Comparison of ENCODE assay signal across 16 mouse cellular contexts in genomic region chr6:54331765-54332164, GRCm38 (mm10). TPM values are rescaled to one million over a fixed set of nuclear protein-coding genes. Genes with fewer than 3 reads are reported as not detected.
A peak's percentile ranks its signal among the peaks of the same experiment; 100 is the strongest.
DNase-seq lines count a peak whose midpoint lies in the region; ATAC-seq and TF ChIP-seq lines count a peak whose summit lies in the region.
"Had no signal": no experiment of that assay in that cellular context is flagged by ENCODE, and none has a peak within 500 bp of the region (broad histone marks: within the 10 kb centered on the region; RNA-seq: fewer than 3 reads in every experiment).

No protein-coding gene starts in this region.

- H3K4me2 ChIP-seq in hindbrain, embryonic 12.5 days (replicated peaks), result no peak overlapping the region
- H3K4me2 ChIP-seq in neural tube, embryonic 14.5 days (ENCODE audit: low read depth, low read length), result no peak overlapping the region
- H3K4me2 ChIP-seq: kidney, embryonic 15.5 days; liver, embryonic 13.5 days had no signal

- H3K4me1 ChIP-seq in kidney, adult 2 months (ENCODE audit: control insufficient read depth, insufficient read depth, low read length), result peaks cover 34% of the 10 kb centered on the region
- H3K4me1 ChIP-seq in embryonic facial prominence, embryonic 10.5 days, result peaks cover 42% of the 10 kb centered on the region
- peaks cover 16% of the 10 kb centered on the region for H3K4me1 ChIP-seq in hindbrain, embryonic 12.5 days
- peaks cover 18% of the 10 kb centered on the region for H3K4me1 ChIP-seq in neural tube, embryonic 14.5 days (ENCODE audit: control insufficient read depth, insufficient read depth, low read length)
- H3K4me1 ChIP-seq: liver, embryonic 13.5 days had no signal

- no peaks in the 10 kb centered on the region for H3K36me3 ChIP-seq in kidney, adult 2 months (ENCODE audit: control insufficient read depth, insufficient read depth, low read length)
- H3K36me3 ChIP-seq in embryonic facial prominence, embryonic 10.5 days (replicated peaks), result no peaks in the 10 kb centered on the region
- H3K36me3 ChIP-seq in hindbrain, embryonic 12.5 days, result no peaks in the 10 kb centered on the region
- H3K36me3 ChIP-seq in neural tube, embryonic 14.5 days (ENCODE audit: control insufficient read depth, insufficient read depth, low read length), result no peaks in the 10 kb centered on the region
- H3K36me3 ChIP-seq: kidney, embryonic 15.5 days; liver, embryonic 13.5 days had no signal

- no peaks in the 10 kb centered on the region for H3K27me3 ChIP-seq in kidney, adult 2 months (replicated peaks; ENCODE audit: control insufficient read depth, insufficient read depth, low read length)
- peaks cover 66% of the 10 kb centered on the region for H3K27me3 ChIP-seq in embryonic facial prominence, embryonic 10.5 days (replicated peaks; ENCODE audit: low read depth, poor library complexity, severe bottlenecking)
- peaks cover 35% of the 10 kb centered on the region for H3K27me3 ChIP-seq in hindbrain, embryonic 12.5 days
- peaks cover 15% of the 10 kb centered on the region for H3K27me3 ChIP-seq in neural tube, embryonic 14.5 days (ENCODE audit: control insufficient read depth, insufficient read depth, low read length)

- no peak overlapping the region for H3K4me3 ChIP-seq in kidney, adult 2 months (ENCODE audit: insufficient read depth, low read depth, low read length)
- H3K4me3 ChIP-seq in embryonic facial prominence, embryonic 10.5 days, result no peak overlapping the region
- H3K4me3 ChIP-seq in hindbrain, embryonic 12.5 days, result no peak overlapping the region
- H3K4me3 ChIP-seq in neural tube, embryonic 14.5 days (ENCODE audit: low read depth, low read length), result no peak overlapping the region
- H3K4me3 ChIP-seq: gastrocnemius, adult 2 months; heart, embryonic 10.5 days; kidney, embryonic 15.5 days; liver, embryonic 13.5 days had no signal

- peak; percentile 81 for ATAC-seq in hindbrain, embryonic 12.5 days (ENCODE audit: low FRiP score)
- ATAC-seq in neural tube, embryonic 14.5 days (ENCODE audit: low read depth), result peak; percentile 78; the same call in 1 of the 2 replicates
- ATAC-seq: activated CD4-positive, CD25-positive, alpha-beta regulatory T cell, adult 4 months had no signal

- TF ChIP-seq POLR2A in kidney, adult 2 months (IDR thresholded peaks at IDR 0.05; ENCODE audit: low read depth, low read length), result no peak

- H3K9me3 ChIP-seq in embryonic facial prominence, embryonic 10.5 days, result no peaks in the 10 kb centered on the region
- H3K9me3 ChIP-seq in hindbrain, embryonic 12.5 days (replicated peaks), result no peaks in the 10 kb centered on the region
- H3K9me3 ChIP-seq in neural tube, embryonic 14.5 days (ENCODE audit: control insufficient read depth, low read length), result no peaks in the 10 kb centered on the region
- H3K9me3 ChIP-seq: heart, embryonic 10.5 days; kidney, embryonic 15.5 days; liver, embryonic 13.5 days had no signal

- H3K9ac ChIP-seq in hindbrain, embryonic 12.5 days, result no peak overlapping the region
- H3K9ac ChIP-seq in neural tube, embryonic 14.5 days (replicated peaks; ENCODE audit: low read depth, low read length), result no peak overlapping the region
- H3K9ac ChIP-seq: kidney, embryonic 15.5 days; liver, embryonic 13.5 days had no signal

- peak; percentile 5 for DNase-seq in kidney, adult 2 months
- no peak for DNase-seq in kidney, postnatal 36 days
- peak; percentile 35 for DNase-seq in embryonic facial prominence, embryonic 10.5 days (ENCODE audit: low spot score)
- no peak for DNase-seq in spleen, postnatal 36 days (ENCODE audit: low spot score in 2 of 2)
- no peak for DNase-seq in gastrocnemius, postnatal 25 days
- DNase-seq: cerebellum, adult 9-11 months; gastrocnemius, adult 2 months; heart, postnatal 36 days; liver, embryonic 13.5 days; thymus, adult 2 months had no signal

- WGBS in kidney, adult 2 months, result 37% methylated on average over 10 of the region's 10 CpGs
- WGBS in embryonic facial prominence, embryonic 10.5 days, result 42% methylated on average over 10 of the region's 10 CpGs
- WGBS in hindbrain, embryonic 12.5 days, result 32% methylated on average over 10 of the region's 10 CpGs
- 18% methylated on average over 10 of the region's 10 CpGs for WGBS in neural tube, embryonic 14.5 days

- TF ChIP-seq CTCF in kidney, adult 2 months (conservative IDR thresholded peaks at IDR 0.05; ENCODE audit: insufficient read depth, insufficient read length, low read depth, low read length), result no peak

- H3K27ac ChIP-seq in kidney, adult 2 months (ENCODE audit: insufficient read depth, low read depth, low read length), result no peak overlapping the region
- no peak overlapping the region for H3K27ac ChIP-seq in embryonic facial prominence, embryonic 10.5 days (replicated peaks)
- H3K27ac ChIP-seq in hindbrain, embryonic 12.5 days, result no peak overlapping the region
- no peak overlapping the region for H3K27ac ChIP-seq in neural tube, embryonic 14.5 days (ENCODE audit: low read depth, low read length)
- H3K27ac ChIP-seq: gastrocnemius, adult 2 months; heart, embryonic 10.5 days; kidney, embryonic 15.5 days; liver, embryonic 13.5 days had no signal

RNA-seq across cellular contexts. Expression of gene Prr15, which starts 6.1 kb away (rescaled TPM):
- polyA plus RNA-seq in kidney, adult 2 months (2012; rRNA removed), result 6.2 and 6.8 TPM in 2 replicates
- polyA plus RNA-seq in embryonic facial prominence, embryonic 10.5 days (2016; fragmentation: Nextera tagmentation; extraction: Ambion mirVana), result 2.9 and 3.6 TPM in 2 replicates
- polyA plus RNA-seq in hindbrain, embryonic 12.5 days (2016; fragmentation: Nextera tagmentation; extraction: Ambion mirVana), result 1.0 and 1.7 TPM in 2 replicates
- 1.0 and 1.3 TPM in 2 replicates for polyA plus RNA-seq in neural tube, embryonic 14.5 days (2014; fragmentation: Nextera tagmentation; extraction: Ambion mirVana)
- total RNA-seq in gastrocnemius, postnatal 25 days (2021), result under 1 TPM; 0.87 to 0.99 TPM
- total RNA-seq: MEL had no signal
- polyA plus RNA-seq: activated CD4-positive, CD25-positive, alpha-beta regulatory T cell, adult 4 months had no signal

Comparison
In these comparisons a context has a peak if more than half of its experiments do, and no peak if none do; other contexts are left out.
1. DNase-seq: peak in kidney, adult 2 months (single experiment) and embryonic facial prominence, embryonic 10.5 days (single experiment); none in kidney, postnatal 36 days (0 of 2), spleen, postnatal 36 days (0 of 2) and gastrocnemius, postnatal 25 days (single experiment).